Comparison of ENCODE assay signal across 26 mouse cellular contexts in the genomic region with DNA sequence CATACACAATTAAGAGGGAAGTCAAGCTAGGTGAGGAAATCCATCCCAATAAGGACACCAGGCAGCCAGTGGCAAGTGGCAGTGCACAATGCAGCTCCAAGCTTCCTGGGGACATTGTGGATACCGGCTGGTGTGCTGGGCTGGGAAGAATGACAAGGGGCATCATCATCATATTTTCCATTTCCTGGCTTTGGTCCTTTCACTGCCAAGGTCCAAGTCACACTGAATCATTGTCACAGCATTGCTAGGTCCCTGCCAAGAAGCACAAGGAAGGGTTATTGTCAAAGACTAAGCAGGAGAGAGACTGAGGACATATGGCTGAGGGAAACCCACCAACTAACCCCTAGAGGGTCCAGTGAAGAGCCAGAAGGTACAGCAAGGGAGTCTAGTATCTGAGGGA.
DNase-seq lines count a peak whose midpoint lies in the region; ATAC-seq and TF ChIP-seq lines count a peak whose summit lies in the region.
"Had no signal": no experiment of that assay in that cellular context is flagged by ENCODE, and none has a peak within 500 bp of the region (broad histone marks: within the 10 kb centered on the region; RNA-seq: fewer than 3 reads in every experiment).

No protein-coding gene starts in this region.

- no peak for TF ChIP-seq CTCF in C2C12 (IDR thresholded peaks at IDR 0.05; ENCODE audit: control insufficient read depth, insufficient read depth, insufficient read length)

- DNase-seq in 3134 (ENCODE audit: extremely low read depth, insufficient read length, low spot score) = peak; percentile 51
- peak; percentile 56 to 63 for DNase-seq in cerebellum, adult 18-20 months
- peak; percentile 78 to 89 for DNase-seq in cerebellum, postnatal 14 days
- no peak for DNase-seq in adrenal gland, adult 2 months
- DNase-seq in yolk sac, embryonic 10.5 days (ENCODE audit: low spot score) = no peak
- DNase-seq: adrenal gland, postnatal 36 days; gastrocnemius, postnatal 25 days; heart, adult 18-20 months; heart, postnatal 10 days; kidney, adult 2 months; layer of hippocampus, adult 9-11 months; right cerebral cortex, postnatal 14 days; spleen, adult 18-20 months had no signal

- no peaks in the 10 kb centered on the region for H3K79me2 ChIP-seq in C2C12 (ENCODE audit: control insufficient read depth, insufficient read depth)

- no peak for ATAC-seq in megakaryocyte, adult 5-6 weeks (ENCODE audit: poor library complexity, severe bottlenecking)
- ATAC-seq: forebrain, embryonic 16.5 days; inflammation-experienced regulatory T-cells, adult 6 months had no signal

- H3K27me3 ChIP-seq in C2C12 (ENCODE audit: control insufficient read depth, insufficient read depth, insufficient read length) = no peaks in the 10 kb centered on the region
- H3K27me3 ChIP-seq: heart, embryonic 12.5 days; limb, embryonic 15.5 days; liver, embryonic 15.5 days; lung, embryonic 15.5 days; neural tube, embryonic 15.5 days had no signal

- no peaks in the 10 kb centered on the region for H3K36me3 ChIP-seq in C2C12 (ENCODE audit: control insufficient read depth, insufficient read depth)
- H3K36me3 ChIP-seq: forebrain, embryonic 10.5 days; heart, embryonic 12.5 days; hindbrain, embryonic 10.5 days; limb, embryonic 15.5 days; liver, embryonic 15.5 days; lung, embryonic 15.5 days; midbrain, embryonic 10.5 days; neural tube, embryonic 15.5 days had no signal

- no peaks in the 10 kb centered on the region for H3K79me3 ChIP-seq in C2C12 (ENCODE audit: low read depth)

- no peak overlapping the region for H3K4me3 ChIP-seq in C2C12 (ENCODE audit: insufficient read depth, poor library complexity, severe bottlenecking)
- H3K4me3 ChIP-seq: forebrain, embryonic 10.5 days; heart, embryonic 12.5 days; hindbrain, embryonic 10.5 days; left cerebral cortex, adult 2 months; limb, embryonic 15.5 days; liver, embryonic 15.5 days; lung, embryonic 15.5 days; midbrain, embryonic 10.5 days; neural tube, embryonic 15.5 days had no signal

- H3ac ChIP-seq in C2C12 (ENCODE audit: control insufficient read depth, insufficient read length, low read depth) = no peak overlapping the region

TF ChIP-seq in C2C12, 6 proteins besides CTCF, POLR2A, EP300 and RAD21:
- TF ChIP-seq USF1 (IDR thresholded peaks at IDR 0.05; ENCODE audit: low read depth) (no peak), CEBPB (IDR thresholded peaks at IDR 0.05; ENCODE audit: low read depth) (no peak), MYOG (IDR thresholded peaks at IDR 0.05; ENCODE audit: control insufficient read depth, extremely low read depth, insufficient read length) (no peak), MAX (IDR thresholded peaks at IDR 0.05) (no peak), MYOD1 (IDR thresholded peaks at IDR 0.05; ENCODE audit: control insufficient read depth, insufficient read length, low read depth) (no peak), FOSL1 (IDR thresholded peaks at IDR 0.05; ENCODE audit: insufficient read depth, low read length, poor library complexity, severe bottlenecking) (peak; percentile 25)
TF ChIP-seq in C2C12: peak in this region for 1.

Comparison
In these comparisons a context has a peak if more than half of its experiments do, and no peak if none do; other contexts are left out.
1. DNase-seq: peak in 3134 (single experiment), cerebellum, adult 18-20 months (2 of 2) and cerebellum, postnatal 14 days (2 of 2); none in adrenal gland, adult 2 months (single experiment) and yolk sac, embryonic 10.5 days (single experiment).